Mouse (Mus musculus) adrenal gland, postnatal 10 days (tissue): ENCODE measurements around the gene Gm5460. TPM values are rescaled to one million over a fixed set of nuclear protein-coding genes. Genes with fewer than 3 reads are reported as not detected.

ENCODE experiments used
- DNase-seq: peaks from one replicate; pipeline ENCODE4 v3.0.0; 2021; ENCODE audit warnings: mixed read lengths
- total RNA-seq, 2 experiments: library from RNA; stranded (reverse); gene quantifications; 2 replicates each; pipeline ENCODE4 v1.2.3; 2021

Gene Gm5460
- total RNA-seq, 2 experiments from 2014 or later, result 0.06 TPM; not detected in 1

GRCm38 (mm10) chr14:34075346-34075745 lies 58.8 kb downstream of the Gm5460 start:
- DNase-seq, result peak; percentile 13

DNA sequence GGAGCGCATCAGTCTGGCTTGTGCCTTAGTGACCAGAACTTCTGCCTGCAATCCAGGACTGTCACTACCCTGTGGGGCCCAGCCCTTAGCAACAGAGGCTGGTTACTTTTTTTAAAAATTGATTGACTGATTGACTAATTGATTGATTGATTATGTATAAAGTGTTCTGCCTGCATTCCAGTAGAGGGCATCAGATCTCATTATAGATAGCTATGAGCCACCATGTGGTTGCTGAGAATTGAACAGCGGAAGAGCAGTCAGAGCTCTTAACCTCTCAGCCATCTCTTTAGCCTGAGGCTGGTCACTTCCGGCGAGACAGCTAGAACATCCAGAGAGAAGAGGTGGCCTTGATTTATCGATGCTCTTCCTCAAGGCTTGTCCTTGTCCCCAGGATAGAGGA lies 60.7 kb downstream of the Gm5460 start:
- DNase-seq, result no peak

DNA sequence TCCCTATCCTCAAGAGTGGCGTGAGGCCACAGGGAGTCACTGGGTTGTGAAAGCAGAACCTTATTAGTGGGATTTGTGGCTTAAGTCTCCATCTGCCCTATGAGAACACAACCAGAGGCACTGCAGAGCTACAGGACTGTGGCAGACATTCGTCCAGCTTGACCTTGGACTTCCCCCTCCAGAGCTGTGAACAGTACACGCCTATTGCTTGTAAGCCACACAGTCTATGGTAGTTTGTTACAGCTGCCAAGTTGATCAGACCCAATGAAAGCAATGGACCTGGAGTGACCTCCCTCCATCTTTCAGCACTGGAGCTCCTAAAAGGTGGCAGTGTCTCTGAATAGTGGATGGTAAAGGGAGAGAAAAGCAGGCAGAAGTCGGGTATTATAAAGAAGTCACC lies 61.7 kb downstream of the Gm5460 start:
- DNase-seq, result no peak

- DNase-seq, result peak; percentile 83
Measured at GRCm38 (mm10) chr14:34080321-34080997, 63.9 kb downstream of the Gm5460 start.

GRCm38 (mm10) chr14:34085731-34086130 lies 69.2 kb downstream of the Gm5460 start, which contains the start of gene Anxa8:
TSS of gene Anxa8 (plus strand) at chr14:34085981.
- no peak for DNase-seq

GRCm38 (mm10) chr14:34086806-34087205 lies 70.2 kb downstream of the Gm5460 start:
- DNase-seq, result no peak

DNA sequence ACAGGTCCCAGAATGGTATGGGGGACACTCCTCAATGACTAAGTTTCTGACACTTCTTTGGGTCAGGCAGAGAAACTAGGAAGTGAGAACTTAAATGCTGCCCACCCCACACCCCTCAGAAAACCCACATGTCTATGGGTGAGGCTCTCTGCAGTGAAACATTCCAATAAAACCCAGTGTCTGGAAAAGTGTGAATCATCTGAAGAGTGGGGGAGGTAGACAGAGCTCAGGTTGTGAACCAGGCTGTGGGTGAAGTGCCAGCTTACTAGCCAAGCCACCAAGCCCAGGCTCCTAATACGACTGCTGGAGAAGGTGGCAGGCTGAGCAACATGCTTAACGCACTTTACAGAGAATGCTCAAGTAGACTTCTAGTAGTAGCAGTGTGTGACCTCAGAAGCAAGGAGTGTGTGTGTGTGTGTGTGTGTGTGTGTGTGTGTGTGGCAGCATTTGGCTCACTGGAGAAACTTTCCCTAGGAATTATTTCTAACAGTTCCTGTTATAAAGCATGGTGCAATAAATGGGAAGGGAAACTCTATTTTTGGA lies 71.4 kb downstream of the Gm5460 start:
- DNase-seq, result no peak

- no peak for DNase-seq
Measured at GRCm38 (mm10) chr14:34089796-34090195, 73.2 kb downstream of the Gm5460 start.

- no peak for DNase-seq
Measured at GRCm38 (mm10) chr14:34091475-34091874, 74.9 kb downstream of the Gm5460 start.

GRCm38 (mm10) chr14:34092856-34093255 lies 76.3 kb downstream of the Gm5460 start:
- no peak for DNase-seq

GRCm38 (mm10) chr14:34096161-34096560 lies 79.6 kb downstream of the Gm5460 start:
- no peak for DNase-seq

Other genes with a start within 250 kb of the Gm5460 start
- 10 to 100 TPM in 1 of 2 experiments, 1 to 10 TPM in 1; 8.9 to 10.1 TPM for gene Gdf10, start 93.2 kb upstream of the Gm5460 start, total RNA-seq
- 1 to 10 TPM; 1.9 to 4.8 TPM for gene Gdf2, start 75.7 kb upstream of the Gm5460 start, total RNA-seq
- under 1 TPM in 1 of 2 experiments, not detected in 1; 0.06 TPM for gene Rbp3, start 62.8 kb upstream of the Gm5460 start, total RNA-seq
- under 1 TPM in 1 of 2 experiments, not detected in 1; 0.12 TPM for gene Zfp488, start 38.0 kb upstream of the Gm5460 start, total RNA-seq
- gene Gm30083, start 1.6 kb upstream of the Gm5460 start, total RNA-seq, result not detected
- gene Antxrl, start 35.9 kb downstream of the Gm5460 start, total RNA-seq, result not detected
- 1 to 10 TPM; 7.9 to 8.5 TPM for gene Anxa8, start 69.2 kb downstream of the Gm5460 start, total RNA-seq
- not detected for gene A630023A22Rik, start 86.0 kb downstream of the Gm5460 start, total RNA-seq
- under 1 TPM; 0.27 to 0.30 TPM for gene Npy4r, start 135.7 kb downstream of the Gm5460 start, total RNA-seq
- gene Gprin2, start 184.9 kb downstream of the Gm5460 start, total RNA-seq, result 1 to 10 TPM in 1 of 2 experiments, under 1 TPM in 1; 0.36 to 1.4 TPM
- gene Syt15, start 202.8 kb downstream of the Gm5460 start, total RNA-seq, result 1 to 10 TPM; 1.3 to 1.4 TPM